Mouse (Mus musculus) skeletal muscle tissue, adult 2 months (tissue): Measurements from ENCODE around the gene Lsm12.
A peak's percentile ranks its signal among the peaks of the same experiment; 100 is the strongest.

Source experiments
- DNase-seq: peaks from one replicate; pipeline ENCODE4 v3.0.0-alpha.2; 2012; ENCODE audit warnings: low read depth, low spot score

Gene Lsm12

DNA sequence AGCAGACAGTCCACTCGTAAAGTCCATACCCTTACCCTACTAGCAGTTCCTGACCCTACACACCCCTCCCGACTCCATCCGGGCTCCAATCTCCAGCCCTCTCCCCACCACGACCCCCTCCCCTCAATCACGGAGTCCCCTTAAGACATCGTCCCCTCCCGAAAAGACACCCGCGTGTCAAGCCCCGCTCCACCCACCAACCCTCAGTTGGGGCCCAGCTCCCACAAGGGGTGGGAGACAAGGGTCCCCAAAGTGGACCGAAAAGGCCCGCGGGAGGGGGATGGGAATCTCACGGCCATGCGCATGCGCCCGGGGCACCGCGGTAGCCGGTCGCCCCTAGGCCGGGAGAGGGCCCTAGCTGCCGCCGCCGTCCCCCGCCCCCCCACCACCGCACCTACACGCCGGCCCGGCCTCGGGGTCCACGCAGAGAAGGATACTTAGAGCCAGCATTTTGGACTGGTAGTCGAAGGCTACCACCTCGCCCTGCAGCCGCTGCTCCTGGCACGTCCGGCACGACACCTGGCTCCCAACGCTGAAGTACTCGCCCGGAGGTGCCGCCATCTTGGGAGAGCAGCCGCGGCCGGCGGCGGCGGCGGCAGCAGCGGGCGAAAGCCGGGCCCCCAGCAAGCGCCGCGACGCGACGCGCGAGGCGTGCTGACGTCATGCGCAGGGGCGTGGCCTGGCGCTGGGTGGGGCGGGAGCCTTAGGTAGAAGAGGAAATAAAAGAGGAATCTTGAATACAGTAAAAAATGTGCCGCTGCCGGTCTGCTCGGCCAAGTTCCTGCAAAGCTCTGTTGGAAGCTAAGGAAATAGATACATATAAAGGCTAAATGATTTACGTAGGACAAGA, at the start of gene Lsm12:
Gene Lsm12 (minus strand): TSS at position 651 of the 850 bp plus-strand sequence.
- DNase-seq = peak; percentile 86

DNA sequence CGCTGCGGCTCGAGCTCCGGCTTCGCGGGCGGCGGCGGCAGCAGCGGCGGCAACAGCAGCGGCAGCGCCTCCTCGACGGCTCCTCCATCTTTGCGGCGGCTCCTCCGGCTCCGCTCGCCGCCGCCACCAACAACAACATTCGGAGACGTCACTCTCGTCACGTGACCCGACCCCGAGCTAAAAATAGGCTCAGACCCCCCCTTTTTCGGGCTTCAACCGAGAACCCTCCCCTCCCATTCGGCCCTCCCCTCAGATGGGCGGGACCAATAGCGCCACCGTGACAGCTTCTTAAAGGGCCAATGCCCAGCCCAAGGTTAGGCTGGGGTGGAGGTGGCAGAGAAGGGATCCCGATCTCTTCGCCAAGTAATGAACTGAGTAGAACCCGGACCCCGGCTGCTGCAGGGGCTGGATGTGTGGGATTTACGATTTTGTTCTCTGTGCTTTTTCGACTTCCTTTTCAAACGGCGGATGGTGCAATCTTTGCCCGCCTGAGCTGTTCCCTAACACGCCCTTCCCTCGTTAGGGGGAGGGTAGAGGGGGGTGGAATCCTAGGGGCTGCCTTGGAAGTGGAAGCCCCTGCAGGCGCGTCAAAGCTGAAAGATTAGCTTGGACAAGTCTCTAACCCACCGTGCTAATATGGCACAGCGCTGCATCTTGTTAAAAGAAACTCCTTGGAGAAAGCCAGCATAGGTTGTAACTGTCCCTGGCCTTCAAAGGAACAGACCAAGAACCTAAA, 45.1 kb upstream of the Lsm12 start, which contains the start of gene Hdac5:
Gene Hdac5 (minus strand): TSS at position 161 of the 736 bp plus-strand sequence.
- peak; percentile 97 for DNase-seq

DNA sequence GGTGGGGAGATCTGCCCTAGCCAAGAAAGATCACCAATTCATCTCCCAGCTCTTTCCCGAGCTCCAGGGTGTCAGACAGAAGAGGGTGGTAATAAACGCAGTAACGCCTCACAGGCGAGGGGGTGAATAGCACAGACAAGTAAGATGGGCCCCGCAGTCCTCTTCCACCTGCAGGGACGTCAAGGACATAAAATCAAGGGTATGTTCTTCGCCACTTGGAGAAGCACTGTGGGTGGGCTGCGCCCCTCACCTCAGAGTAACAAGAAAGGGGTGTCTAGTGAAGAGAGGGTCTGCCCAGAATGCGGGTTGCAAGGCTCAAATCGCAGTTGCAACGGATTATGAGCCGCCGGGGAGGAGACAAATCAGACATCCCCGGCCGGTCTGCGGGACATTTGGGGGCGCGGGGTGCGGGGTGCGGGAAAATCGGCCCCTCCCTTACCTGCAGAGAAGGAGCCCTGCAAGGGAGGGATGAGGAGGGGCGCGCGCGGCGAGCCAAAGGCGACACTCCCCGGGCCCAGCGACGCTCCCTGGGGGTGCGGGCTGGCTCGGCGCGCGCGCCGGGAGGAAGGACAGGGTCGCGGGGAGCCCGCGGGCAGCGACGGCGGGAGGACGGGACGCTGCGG, 44.3 kb upstream of the Lsm12 start:
- no peak for DNase-seq

DNA sequence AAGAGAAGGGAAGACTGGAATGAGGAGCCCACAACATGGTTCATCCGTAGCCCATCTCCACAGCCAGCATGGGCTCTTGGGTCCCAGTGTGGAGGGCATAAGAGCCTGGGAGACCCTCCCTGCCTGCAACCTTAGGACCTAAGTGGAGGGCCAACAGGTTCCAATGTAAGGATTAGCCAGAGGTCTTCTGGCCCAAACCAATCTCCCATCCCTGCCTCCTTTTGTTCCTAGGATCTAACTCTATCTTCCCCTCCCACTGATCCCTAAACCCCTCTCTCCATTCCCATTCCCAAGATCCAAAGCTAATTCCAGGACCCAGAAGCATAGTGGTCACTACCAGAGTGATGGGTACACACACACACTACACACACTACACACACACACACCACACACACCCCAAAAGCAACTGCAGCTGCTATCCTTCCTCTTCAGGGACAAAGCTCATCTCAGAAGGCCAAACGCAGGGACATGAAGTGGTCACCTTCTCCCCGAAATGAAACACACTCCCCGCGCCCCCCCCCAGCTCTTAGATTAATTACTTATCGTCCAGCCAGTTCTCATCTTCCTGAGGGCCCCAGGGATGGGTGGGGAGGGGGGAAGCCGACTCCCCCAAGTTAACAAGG, 43.7 kb upstream of the Lsm12 start:
- no peak for DNase-seq

DNA sequence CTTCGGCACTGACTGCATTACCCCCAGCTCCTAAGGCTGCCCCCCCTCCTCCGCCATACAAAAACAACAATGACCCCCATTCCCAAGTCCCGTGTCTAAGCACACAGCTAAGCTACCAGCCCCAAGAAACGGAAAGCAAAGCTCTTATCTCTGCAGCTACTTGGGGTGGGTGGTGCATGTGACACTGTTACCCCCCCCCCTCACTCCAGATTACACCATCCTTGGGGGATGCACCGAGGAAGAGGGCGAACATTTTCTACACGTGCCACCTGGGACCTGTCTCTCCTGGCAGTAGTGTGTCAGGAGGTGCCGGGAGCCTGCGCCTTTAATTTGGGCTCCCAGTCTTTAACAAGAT, 43.1 kb upstream of the Lsm12 start:
- DNase-seq = no peak

DNA sequence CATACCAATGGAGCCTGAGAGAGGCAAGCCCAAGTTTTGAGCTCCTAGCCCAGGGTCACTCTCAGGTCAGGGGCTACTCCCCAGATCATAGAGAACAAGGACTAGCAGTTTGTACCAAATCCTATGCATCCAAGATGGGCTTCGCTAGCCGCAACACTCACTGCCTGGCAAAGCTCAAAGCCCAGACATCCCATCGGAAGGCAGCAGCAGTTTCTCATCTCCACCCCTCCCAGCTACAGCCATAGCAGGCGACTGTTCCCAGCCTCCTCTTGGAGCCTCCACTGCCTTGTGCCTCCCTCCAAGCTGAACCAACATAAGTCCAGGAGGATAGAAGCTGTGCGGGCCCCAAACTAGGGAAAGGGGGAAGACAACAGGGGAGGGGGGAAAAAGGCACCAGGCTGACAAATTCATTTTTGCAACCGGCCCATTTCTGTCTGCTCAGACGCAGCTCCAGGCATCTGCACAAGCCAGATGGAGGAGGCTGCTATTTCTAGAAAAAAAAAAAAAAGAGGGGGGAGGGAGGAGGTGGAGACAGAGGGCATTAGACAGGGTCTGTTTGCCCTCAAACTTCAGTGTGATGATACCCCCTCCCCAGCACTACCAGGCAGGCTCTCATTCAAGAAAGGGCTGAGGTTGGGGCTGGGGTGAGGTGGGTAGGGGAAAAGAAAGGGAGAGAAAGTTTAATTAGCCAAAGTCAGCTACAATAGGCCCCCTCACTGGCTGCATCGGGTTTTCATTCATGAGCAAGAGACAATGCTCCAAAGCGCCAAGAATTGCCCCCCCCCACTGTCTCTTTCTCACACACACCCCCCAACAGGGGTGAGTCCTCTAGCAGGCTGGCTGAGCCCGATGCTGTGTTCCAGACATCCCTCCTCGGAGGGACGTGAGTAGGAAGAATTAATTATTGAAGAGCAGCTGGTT, 42.4 kb upstream of the Lsm12 start:
- DNase-seq = no peak

DNA sequence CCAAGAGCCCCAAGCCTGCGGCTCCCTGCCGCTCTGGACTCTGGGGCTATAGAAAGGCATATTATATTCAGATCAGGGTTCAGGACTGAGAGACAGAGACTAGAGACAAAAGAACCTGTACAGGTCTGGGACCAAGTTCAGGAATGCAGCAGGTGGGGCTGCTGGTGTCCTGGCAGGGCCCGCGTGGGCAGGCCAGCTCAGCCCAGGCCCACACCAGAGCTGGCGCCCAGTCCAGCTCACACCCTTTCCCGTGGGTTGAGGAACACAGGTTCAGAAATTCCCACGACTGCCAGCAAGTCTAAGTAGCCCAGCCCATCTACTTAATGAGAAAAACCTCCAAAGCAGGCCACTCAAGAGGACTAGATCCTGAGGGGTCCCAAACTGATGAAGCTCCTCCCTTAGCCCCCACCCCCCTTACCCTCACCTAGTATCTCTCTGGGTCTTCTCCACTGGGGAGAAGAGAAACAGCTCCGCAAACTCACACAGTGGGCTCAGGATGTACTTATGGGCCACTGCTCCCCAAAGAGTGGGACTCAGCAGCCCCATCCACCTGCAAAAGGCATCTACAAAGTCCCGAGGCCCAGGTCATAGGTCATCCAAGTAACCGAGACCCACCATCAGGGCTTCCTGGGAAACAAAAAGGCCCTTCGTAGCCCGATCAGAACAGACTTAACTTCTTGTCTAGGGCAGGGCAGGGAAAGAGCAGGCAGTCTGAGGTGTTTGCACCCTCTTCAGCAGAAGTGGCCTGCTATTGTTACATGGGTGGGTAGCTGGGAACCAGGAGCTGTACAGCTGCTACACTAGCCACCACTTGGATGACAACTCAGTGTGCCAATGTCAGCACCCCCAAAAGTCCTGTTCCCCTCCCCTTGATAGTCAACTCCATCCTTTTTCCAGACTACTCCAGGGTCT, 41.2 kb upstream of the Lsm12 start:
- DNase-seq = no peak

DNA sequence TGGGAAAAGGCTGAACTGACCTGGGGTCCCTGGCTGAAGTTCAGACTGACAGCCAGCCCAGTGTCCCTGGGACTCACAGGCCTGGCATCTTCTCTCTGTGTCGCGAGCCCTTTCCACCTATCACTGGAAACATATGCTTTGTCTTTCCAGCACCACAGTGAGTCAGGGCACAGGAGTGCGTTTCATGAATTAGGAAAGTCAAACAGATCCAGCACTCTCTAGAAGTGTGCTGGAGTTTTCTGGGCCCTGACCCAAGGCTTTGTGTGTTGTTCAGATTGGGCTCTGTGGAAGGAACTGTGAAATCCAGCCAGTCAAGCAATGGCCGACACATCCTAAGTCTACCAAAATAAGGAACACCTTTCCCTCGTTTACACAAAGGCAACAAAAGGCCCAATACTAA, 40.1 kb upstream of the Lsm12 start:
- no peak for DNase-seq

DNA sequence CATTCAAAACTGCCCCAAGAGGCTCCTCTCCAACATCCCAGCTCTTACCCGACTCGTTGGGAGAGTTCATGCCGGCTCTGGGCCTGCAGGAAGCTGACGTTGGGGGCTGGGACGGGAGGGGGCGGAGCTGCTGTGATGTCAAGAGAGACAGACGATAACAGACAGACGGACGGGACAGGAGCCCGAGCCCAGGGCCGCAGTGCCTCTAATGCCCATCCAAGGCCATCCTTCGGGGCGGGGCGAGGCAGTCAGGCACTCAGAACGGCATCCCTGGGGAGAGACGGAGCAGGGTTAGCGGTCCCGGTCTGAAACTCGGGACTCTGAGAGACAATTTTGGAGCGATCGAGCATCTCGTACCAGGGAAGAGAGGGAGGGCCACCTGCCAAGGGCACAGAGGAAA, 39.6 kb upstream of the Lsm12 start:
- DNase-seq = no peak

DNA sequence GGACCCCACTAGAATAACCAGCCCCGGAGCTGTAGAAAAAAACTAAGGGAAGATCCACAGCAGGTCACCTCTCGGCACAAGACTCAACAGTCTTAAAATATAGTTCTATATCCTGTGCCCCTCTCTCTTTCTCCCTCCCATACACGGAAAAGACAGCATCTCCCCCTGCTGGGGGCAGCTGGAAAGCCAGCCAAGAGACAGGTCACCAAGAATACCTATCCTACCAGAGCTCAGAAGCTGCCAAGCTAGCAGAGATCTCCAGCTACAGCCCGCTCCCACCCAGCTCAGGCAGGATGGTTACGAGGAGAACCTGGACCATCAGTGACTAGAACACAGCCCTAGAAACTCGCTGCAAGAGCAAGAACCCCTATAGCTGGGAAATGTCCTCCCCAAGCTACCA, 38.1 kb upstream of the Lsm12 start:
- no peak for DNase-seq

DNA sequence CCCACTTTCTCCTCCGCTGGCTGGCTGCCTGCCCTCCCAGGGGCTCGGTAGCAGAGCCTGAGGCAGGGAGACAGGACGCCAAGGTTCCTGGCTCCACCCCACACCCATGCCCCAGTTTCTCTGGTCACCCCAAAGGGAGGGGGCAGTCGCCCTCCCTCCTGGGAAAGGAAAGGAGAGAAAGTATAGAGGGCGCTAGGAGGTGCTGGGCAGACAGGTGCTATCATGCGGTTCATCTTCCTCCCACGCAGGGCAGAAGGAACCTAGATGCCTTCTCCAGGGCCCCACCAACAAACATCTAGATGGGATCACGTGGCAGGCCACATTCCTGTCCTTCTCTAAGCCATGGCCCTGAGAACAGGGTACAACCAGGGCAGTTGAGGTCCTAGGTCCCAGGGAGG, 36.9 kb upstream of the Lsm12 start:
- no peak for DNase-seq

DNA sequence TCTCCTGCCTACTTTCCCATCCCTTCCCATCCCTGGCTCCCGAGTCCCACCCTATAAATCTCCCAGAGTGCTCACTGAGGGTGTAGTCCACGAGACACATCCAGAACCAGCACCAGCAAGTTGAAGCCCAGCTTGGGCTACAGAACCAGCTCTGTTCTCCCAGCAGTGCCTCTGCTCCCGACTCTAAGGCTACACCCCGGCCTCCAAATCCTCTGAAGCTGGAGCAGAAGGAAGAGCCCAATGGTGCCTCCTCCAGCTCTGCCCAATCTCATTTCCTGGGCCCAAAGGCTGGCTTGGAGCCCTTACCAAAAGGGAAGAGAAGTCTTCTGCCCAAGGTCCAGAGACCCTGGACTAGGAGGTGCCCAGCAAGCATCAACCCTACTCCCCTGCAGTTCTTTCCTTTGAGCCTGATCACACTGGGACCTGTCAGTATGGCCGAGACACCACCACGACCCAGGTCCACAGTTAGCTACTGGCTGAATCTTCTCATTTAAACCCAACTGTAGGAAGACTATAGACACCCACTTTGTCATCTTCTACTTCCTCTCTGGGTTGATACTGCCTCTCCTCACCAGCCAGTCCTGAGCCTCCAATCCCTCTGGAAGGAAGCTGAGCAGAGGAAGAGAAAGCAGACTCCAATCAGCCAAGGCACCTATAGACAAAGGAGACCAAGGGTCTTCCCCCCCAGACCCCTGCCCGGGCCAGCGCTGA, 36.3 kb upstream of the Lsm12 start:
- no peak for DNase-seq

DNA sequence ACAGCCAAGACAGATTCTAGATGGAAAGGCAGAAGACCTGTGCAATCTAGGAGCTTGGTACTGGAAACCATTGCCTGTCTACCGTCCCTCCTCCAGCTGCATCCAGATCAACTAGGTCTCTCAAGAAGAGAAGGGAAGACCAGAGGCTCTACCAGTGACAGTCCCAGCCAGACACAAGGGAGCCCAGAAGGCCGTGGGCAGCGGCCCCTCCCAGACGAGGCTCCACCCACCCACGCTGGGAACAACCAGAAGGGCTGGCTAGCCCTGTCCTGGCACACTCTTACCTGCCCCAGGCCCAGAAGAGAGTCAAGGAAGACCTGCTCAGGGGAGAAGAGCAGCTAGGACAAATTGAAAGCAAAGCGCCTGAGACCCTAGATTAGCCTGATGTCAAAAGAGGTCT, 35.4 kb upstream of the Lsm12 start:
- no peak for DNase-seq

DNA sequence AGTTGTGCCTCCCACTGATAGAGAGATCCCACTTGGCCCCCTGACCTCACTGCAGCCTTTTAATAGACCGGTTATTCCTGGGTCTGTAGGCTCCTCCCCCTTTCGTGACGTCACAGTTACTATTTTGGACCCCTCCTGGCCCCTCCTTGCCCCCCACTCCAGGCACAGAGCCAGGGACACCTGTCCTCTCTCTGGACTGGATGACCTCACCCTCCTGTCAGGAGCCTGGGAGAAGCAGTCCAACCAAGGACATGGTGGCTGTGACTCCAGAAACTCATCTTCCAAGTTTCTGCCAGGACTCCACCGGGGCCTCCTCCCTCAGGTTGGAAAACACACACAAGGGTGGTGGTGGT, 34.9 kb upstream of the Lsm12 start:
- DNase-seq = peak; percentile 96

DNA sequence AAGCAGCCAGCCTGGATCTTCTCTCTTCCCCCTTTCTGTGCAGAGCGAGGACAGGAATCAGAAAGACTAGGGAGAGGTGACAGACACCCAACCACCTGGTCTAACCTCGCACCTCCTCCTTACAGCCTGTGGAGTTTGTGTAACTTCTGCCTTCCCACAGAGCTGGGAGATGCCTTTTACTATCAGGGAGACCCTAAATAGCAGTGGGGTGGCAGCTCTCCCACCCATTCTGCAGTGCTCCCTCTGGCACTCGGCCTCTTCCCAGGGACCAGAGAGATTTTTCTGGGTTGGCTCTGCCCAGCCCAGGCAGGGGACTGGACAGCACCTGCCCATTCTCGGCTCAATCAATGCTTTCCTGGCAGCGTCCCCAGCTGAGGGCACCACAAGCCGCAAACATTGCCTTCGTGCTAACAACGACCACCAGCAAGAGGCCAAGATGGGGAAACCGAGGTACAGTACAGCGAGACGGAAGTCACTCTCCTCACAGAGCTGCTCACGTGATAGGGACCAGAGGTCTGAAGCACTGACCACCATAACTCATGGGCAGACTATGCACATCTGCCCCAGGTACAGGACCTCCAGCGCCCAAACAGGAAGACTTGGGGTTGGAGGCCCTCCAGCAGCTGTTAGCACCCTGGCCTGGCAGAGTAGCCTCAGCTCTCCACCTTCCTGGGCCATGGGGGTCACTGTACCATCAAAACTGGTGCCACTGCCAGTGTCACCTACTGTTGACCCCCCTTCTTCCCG, 34.3 kb upstream of the Lsm12 start:
- no peak for DNase-seq

DNA sequence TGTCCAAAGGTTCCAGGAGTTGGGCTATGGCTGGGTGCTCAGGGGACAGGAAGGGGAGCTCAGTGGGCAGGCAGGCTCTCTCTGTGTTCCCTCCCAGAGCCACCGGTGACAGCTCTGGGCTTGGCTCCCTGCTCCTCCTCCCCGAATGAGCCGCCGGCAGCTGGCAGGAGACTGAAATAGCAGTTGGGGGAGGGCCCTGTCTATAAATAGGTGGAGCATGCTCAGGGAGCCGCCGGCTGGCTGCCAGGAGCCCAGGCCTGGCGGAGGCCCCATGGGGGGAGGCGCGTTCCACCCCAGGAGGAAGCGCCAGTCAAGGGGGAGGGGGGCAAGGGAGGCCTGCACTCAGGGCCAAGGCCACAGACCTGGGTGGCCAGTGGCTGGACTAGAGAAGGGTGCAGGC, 33.7 kb upstream of the Lsm12 start:
- DNase-seq = peak; percentile 98

DNA sequence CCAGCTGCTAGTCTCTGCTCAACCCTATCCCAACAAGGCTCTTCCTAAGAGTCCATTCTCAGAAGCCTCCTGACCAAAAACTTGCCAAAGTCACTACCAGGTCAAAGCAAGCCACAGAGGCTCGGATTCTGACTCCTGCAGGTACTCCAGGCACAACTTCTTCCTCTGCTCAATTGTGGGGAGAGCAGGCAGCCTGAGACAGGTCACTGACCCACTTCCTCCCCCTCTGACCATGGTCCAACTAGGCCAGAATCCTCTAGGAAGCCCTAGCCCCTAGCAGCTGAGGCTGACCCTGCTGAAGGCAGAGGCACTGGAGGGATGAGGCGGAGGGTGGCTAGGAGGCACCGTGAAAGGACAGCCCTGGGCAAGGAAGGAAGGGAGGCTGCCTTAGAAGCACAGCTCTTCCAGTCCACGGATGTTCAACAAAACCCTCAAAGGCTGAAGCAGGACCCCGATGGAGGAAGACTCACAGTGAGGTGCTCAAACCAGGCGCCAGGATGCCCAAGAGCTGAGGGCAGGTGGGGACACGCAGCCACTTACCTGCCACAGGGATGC, 32.9 kb upstream of the Lsm12 start:
- no peak for DNase-seq

DNA sequence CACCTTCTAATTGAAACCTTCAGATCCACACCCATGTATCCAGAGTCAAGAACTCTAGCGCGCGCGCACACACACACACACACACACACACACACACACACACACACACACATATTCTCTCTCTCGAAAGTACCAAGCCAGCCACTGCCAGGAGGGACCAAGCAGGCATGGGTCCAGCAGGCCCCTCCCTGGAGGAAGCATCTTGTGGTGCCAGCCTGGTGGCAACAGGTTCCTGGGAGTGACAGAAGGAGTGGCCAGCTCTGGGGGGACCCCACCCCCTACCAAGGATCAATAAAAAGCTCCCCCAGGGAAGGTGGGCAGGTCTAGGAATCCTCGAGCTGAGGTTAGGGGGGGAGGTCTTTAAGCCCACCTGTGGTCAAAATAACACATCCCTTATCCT, 32.3 kb upstream of the Lsm12 start:
- DNase-seq = no peak

DNA sequence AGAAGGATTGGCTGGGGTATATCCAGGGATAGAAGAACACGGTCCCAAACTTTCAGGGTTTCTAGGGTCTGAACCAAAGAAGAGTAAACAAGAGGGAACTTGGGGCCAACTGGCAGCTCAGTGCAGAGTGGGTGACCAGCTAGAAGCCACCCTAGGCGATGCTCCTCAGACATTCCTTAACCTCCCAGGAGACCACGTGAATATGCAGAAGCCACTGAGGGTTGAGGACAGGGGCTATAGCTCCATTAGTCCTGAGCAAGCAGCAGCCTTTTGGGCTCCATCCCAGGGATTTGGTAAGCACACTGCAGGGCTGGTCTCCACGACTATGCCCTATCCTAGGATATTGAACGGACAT, 31.8 kb upstream of the Lsm12 start:
- no peak for DNase-seq
